9 mouse cellular contexts compared by ENCODE assay signal in genomic region chr5:50698084-50698483, GRCm38 (mm10).
DNase-seq lines count a peak whose midpoint lies in the region; ATAC-seq and TF ChIP-seq lines count a peak whose summit lies in the region.
"Had no signal": no experiment of that assay in that cellular context is flagged by ENCODE, and none has a peak within 500 bp of the region (broad histone marks: within the 10 kb centered on the region; RNA-seq: fewer than 3 reads in every experiment).

No protein-coding gene starts in this region.

- no peaks in the 10 kb centered on the region for H3K36me3 ChIP-seq in embryonic facial prominence, embryonic 11.5 days (replicated peaks; ENCODE audit: control insufficient read depth, insufficient read depth, low read depth, low read length)
- H3K36me3 ChIP-seq in embryonic facial prominence, embryonic 10.5 days (replicated peaks), result no peaks in the 10 kb centered on the region
- no peaks in the 10 kb centered on the region for H3K36me3 ChIP-seq in midbrain, embryonic 11.5 days (ENCODE audit: control insufficient read depth, insufficient read depth, low read length)
- no peaks in the 10 kb centered on the region for H3K36me3 ChIP-seq in midbrain, embryonic 10.5 days
- no peaks in the 10 kb centered on the region for H3K36me3 ChIP-seq in intestine, postnatal 0 days (ENCODE audit: control insufficient read depth, insufficient read depth)

- peak; percentile 55 for DNase-seq in embryonic facial prominence, embryonic 11.5 days (ENCODE audit: low spot score)
- no peak for DNase-seq in embryonic facial prominence, embryonic 10.5 days (ENCODE audit: low spot score)
- DNase-seq in midbrain, embryonic 11.5 days (ENCODE audit: low spot score, missing footprints), result peak; percentile 85
- no peak for DNase-seq in midbrain, embryonic 10.5 days (ENCODE audit: low spot score)
- DNase-seq in retina, postnatal 1 day, result peak; percentile 48
- DNase-seq in left cerebral cortex, adult 18-20 months (ENCODE audit: low spot score in 2 of 2), result no peak

- no peak overlapping the region for H3K4me2 ChIP-seq in embryonic facial prominence, embryonic 11.5 days (ENCODE audit: low read depth, low read length)
- no peak overlapping the region for H3K4me2 ChIP-seq in midbrain, embryonic 11.5 days
- no peak overlapping the region for H3K4me2 ChIP-seq in intestine, postnatal 0 days (replicated peaks; ENCODE audit: low read depth)

- H3K27me3 ChIP-seq in embryonic facial prominence, embryonic 11.5 days (ENCODE audit: control insufficient read depth, insufficient read depth, low read length), result no peaks in the 10 kb centered on the region
- no peaks in the 10 kb centered on the region for H3K27me3 ChIP-seq in embryonic facial prominence, embryonic 10.5 days (replicated peaks; ENCODE audit: low read depth, poor library complexity, severe bottlenecking)
- no peaks in the 10 kb centered on the region for H3K27me3 ChIP-seq in midbrain, embryonic 11.5 days (ENCODE audit: control insufficient read depth, insufficient read depth, low read length)
- H3K27me3 ChIP-seq in midbrain, embryonic 10.5 days (ENCODE audit: low read depth, poor library complexity, severe bottlenecking), result no peaks in the 10 kb centered on the region
- no peaks in the 10 kb centered on the region for H3K27me3 ChIP-seq in intestine, postnatal 0 days (replicated peaks; ENCODE audit: control insufficient read depth, insufficient read depth, low read length)
- H3K27me3 ChIP-seq: megakaryocyte, embryonic 14.5 days had no signal

- H3K27ac ChIP-seq in embryonic facial prominence, embryonic 11.5 days (replicated peaks; ENCODE audit: low read depth, low read length), result no peak overlapping the region
- H3K27ac ChIP-seq in embryonic facial prominence, embryonic 10.5 days (replicated peaks), result no peak overlapping the region
- no peak overlapping the region for H3K27ac ChIP-seq in midbrain, embryonic 11.5 days (ENCODE audit: low read depth, low read length)
- H3K27ac ChIP-seq in midbrain, embryonic 10.5 days (replicated peaks), result no peak overlapping the region
- no peak overlapping the region for H3K27ac ChIP-seq in intestine, postnatal 0 days (ENCODE audit: low read depth, low read length)

- H3K4me3 ChIP-seq in embryonic facial prominence, embryonic 11.5 days (ENCODE audit: low read depth, low read length), result no peak overlapping the region
- no peak overlapping the region for H3K4me3 ChIP-seq in embryonic facial prominence, embryonic 10.5 days
- H3K4me3 ChIP-seq in midbrain, embryonic 11.5 days (ENCODE audit: low read depth, low read length), result no peak overlapping the region
- no peak overlapping the region for H3K4me3 ChIP-seq in midbrain, embryonic 10.5 days
- H3K4me3 ChIP-seq in intestine, postnatal 0 days (ENCODE audit: low read depth, low read length), result no peak overlapping the region
- H3K4me3 ChIP-seq: megakaryocyte, embryonic 14.5 days had no signal

- WGBS in embryonic facial prominence, embryonic 11.5 days, result 5% methylated on average over 2 of the region's 2 CpGs
- WGBS in embryonic facial prominence, embryonic 10.5 days, result 8% methylated on average over 2 of the region's 2 CpGs
- 9% methylated on average over 2 of the region's 2 CpGs for WGBS in midbrain, embryonic 11.5 days
- WGBS in midbrain, embryonic 10.5 days, result 10% methylated on average over 2 of the region's 2 CpGs
- 14% methylated on average over 2 of the region's 2 CpGs for WGBS in intestine, postnatal 0 days

- H3K9me3 ChIP-seq in embryonic facial prominence, embryonic 11.5 days (replicated peaks; ENCODE audit: control insufficient read depth, low read length), result no peaks in the 10 kb centered on the region
- no peaks in the 10 kb centered on the region for H3K9me3 ChIP-seq in embryonic facial prominence, embryonic 10.5 days
- no peaks in the 10 kb centered on the region for H3K9me3 ChIP-seq in midbrain, embryonic 11.5 days (ENCODE audit: control insufficient read depth, low read length)
- H3K9me3 ChIP-seq in midbrain, embryonic 10.5 days (replicated peaks), result no peaks in the 10 kb centered on the region
- no peaks in the 10 kb centered on the region for H3K9me3 ChIP-seq in intestine, postnatal 0 days (ENCODE audit: control insufficient read depth)
- H3K9me3 ChIP-seq: megakaryocyte, embryonic 14.5 days had no signal

- H3K9ac ChIP-seq in embryonic facial prominence, embryonic 11.5 days (replicated peaks; ENCODE audit: low read length), result no peak overlapping the region
- H3K9ac ChIP-seq in midbrain, embryonic 11.5 days (ENCODE audit: low read length), result no peak overlapping the region
- H3K9ac ChIP-seq in intestine, postnatal 0 days (ENCODE audit: low read depth, low read length), result no peak overlapping the region

- ATAC-seq in embryonic facial prominence, embryonic 11.5 days (replicated peaks; ENCODE audit: insufficient number of reproducible peaks, low FRiP score, low TSS enrichment, low read depth), result peak; percentile 48; the same call in 1 of the 2 replicates
- ATAC-seq in midbrain, embryonic 11.5 days (ENCODE audit: low FRiP score), result peak; percentile 74
- peak; percentile 61; the same call in 1 of the 2 replicates for ATAC-seq in intestine, postnatal 0 days
- no peak for ATAC-seq in megakaryocyte, adult 5-6 weeks (ENCODE audit: poor library complexity, severe bottlenecking)

- no peaks in the 10 kb centered on the region for H3K4me1 ChIP-seq in embryonic facial prominence, embryonic 11.5 days (ENCODE audit: control insufficient read depth, insufficient read depth, low read length)
- no peaks in the 10 kb centered on the region for H3K4me1 ChIP-seq in embryonic facial prominence, embryonic 10.5 days
- H3K4me1 ChIP-seq in midbrain, embryonic 11.5 days (ENCODE audit: control insufficient read depth, insufficient read depth, low read length), result no peaks in the 10 kb centered on the region
- peaks cover 6% of the 10 kb centered on the region for H3K4me1 ChIP-seq in midbrain, embryonic 10.5 days
- no peaks in the 10 kb centered on the region for H3K4me1 ChIP-seq in intestine, postnatal 0 days (replicated peaks; ENCODE audit: control insufficient read depth, insufficient read depth, low read length)
- H3K4me1 ChIP-seq: megakaryocyte, embryonic 14.5 days had no signal

- TF ChIP-seq CTCF in intestine, postnatal 0 days (IDR thresholded peaks at IDR 0.05; ENCODE audit: low read depth), result peak; percentile 62

Comparison
In these comparisons a context has a peak if more than half of its experiments do, and no peak if none do; other contexts are left out.
1. DNase-seq: peak in embryonic facial prominence, embryonic 11.5 days (single experiment), midbrain, embryonic 11.5 days (single experiment) and retina, postnatal 1 day (single experiment); none in embryonic facial prominence, embryonic 10.5 days (single experiment), midbrain, embryonic 10.5 days (single experiment) and left cerebral cortex, adult 18-20 months (0 of 2).